Mouse (Mus musculus) c-Kit-positive CD71-negative TER-119-negative erythroid progenitor cells, embryonic 14.5 days (primary cell): ENCODE measurements at regions not wholly inside any gene's neighbourhood (a gene's known extent, or its start where the extent isn't known, plus 50 kb on each side); places are given as distances from the start of the nearest gene placed in this dataset.

Experiments
- DNase-seq: peaks from one replicate; pipeline ENCODE4 v3.0.0-alpha.2; 2013; ENCODE audit warnings: low read depth

- DNase-seq, result no peak
Measured at GRCm38 (mm10) chr4:45746451-45746850, 52.4 kb upstream of the Aldh1b1 start.

- no peak for DNase-seq
Measured at GRCm38 (mm10) chr4:45745746-45746145, 53.1 kb upstream of the Aldh1b1 start.

DNA sequence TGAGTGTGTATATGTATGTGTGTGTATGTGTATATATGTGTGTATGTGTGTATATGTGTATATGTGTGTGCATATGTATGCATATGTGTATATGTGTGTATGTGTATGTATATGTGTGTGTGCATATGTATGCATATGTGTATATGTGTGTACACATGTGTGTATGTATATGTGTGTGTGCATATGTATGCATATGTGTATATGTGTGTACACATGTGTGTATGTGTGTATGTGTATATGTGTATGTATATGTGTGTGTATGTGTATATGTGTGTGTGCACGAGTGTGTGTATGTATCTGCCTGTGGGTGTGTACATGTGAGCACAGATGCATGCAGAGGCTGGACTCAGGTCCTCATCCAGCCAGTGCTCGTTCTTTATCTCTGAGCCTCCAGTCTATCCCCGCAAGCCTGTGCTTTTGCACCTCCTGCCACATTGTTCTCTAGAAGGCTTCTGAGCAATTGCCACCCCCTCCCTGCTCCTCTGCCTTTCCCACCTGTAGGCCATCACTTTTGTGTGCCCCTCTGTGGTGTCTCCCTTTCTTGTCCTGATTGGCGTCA lies 53.9 kb upstream of the Aldh1b1 start:
- no peak for DNase-seq

DNA sequence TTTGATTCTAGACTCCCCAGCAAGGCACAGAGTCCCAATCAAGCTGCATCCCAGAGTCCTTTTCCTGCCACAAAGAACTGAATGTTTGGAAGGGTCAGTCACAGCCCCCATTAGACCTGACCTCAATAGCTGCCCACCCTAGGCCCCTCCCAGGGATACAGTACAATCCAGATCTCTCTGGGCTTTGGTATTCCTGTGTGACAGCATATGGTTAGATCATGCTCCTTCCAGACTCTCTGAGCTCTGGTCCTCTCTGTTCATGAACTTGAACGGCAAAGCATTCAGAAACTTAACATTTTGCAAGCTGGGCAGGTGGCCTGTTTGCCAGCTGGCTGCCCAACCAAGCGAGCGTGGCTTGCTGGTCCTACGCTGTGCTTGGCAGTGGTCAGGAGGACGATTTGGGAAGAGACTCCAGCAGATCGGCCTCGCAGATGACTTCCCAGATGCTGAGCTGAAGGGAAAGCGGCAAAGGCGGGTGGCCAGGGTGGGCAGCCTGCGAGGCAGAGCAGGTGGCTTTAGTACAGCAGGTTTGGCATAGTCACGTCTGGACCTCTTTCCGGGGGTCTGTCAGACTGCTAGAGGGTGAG lies 58.0 kb upstream of the Aldh1b1 start:
- no peak for DNase-seq

GRCm38 (mm10) chr4:45740319-45740718 lies 58.5 kb upstream of the Aldh1b1 start:
- DNase-seq, result no peak

- no peak for DNase-seq
Measured at GRCm38 (mm10) chr4:45739696-45740095, 59.1 kb upstream of the Aldh1b1 start.

DNA sequence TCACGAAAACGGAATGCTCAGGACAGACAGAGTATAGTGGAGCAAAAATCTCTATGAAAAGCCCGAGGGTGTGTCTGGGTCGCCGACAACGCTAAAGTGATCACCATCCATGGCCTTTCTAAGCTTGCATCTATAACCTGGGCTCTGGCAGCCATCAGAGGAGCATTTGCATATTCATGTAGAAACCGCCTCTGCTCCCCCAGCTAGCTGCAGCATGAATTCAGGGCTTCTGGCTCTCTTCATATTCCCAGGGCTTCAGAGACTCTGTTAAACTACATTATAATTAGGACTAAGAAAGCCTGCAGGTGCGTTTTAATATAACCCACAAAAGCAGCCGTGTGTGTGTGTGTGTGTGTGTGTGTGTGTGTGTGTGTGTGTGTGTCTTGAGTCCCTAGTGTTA lies 59.7 kb upstream of the Aldh1b1 start:
- no peak for DNase-seq

DNA sequence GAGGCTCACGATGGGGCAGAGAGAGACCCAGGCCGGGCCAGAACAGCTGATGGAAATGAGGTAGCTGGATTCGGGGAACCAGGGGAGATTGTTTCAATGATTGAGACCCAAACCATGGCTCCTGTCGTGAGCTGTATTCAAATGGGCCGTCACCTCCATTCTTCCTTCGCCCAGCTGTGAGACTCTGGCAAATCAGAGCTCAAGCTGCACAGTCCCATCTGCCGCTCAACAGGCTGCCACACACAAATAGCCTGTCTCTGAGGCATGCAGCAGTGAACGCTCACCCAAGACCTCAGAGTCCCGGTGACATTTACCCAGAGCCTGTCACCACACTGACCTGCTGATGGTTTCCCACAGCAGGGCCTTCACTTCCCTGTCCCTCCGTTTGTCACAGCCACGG lies 60.1 kb upstream of the Aldh1b1 start:
- DNase-seq, result no peak

- DNase-seq, result no peak
Measured at GRCm38 (mm10) chr4:45736215-45736815, 62.5 kb upstream of the Aldh1b1 start.

DNA sequence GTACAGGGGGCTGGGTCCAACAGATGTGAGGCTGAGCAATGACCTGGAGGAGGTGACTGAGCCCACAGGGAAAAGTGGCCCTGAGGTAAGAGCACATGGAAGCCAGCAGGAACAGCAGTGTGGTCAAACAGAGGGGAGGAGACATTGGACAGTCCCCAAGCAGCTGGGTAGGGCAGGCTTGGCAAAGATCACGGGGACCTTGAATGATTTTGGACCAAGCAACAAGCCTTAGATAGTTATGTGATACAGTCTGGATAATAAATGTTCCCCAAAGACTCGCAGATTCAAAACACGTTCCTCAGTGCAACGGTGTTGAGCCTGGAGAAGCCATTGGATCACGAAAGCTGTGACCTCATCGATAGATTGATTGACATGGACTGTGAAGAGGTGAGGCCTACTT lies 64.8 kb upstream of the Aldh1b1 start:
- no peak for DNase-seq

- DNase-seq, result no peak
Measured at GRCm38 (mm10) chr4:45730862-45731831, 67.7 kb upstream of the Aldh1b1 start.

- DNase-seq, result no peak
Measured at GRCm38 (mm10) chr4:45729801-45730200, 69.0 kb upstream of the Aldh1b1 start.

GRCm38 (mm10) chr4:45728825-45729224 lies 70.0 kb upstream of the Aldh1b1 start:
- no peak for DNase-seq

DNA sequence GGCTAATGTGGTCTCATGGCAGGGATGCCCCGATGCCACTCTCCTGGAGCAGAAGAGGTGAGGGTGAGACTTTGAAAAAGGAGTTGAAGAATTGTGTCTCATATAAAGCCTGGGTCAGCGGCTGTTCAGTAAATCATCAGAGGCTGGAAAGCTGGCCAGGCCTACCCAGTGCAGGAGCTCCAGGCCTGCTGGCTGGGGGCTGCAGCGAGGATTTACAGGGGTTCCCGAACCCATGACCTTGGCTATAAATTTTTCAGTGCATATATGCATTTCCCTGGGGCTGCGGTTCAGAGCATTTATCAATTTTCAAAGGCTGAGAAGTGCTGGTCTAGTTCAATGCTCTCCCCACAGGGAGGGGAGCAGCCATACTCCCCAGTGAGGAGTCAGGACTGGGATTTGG lies 70.9 kb upstream of the Aldh1b1 start:
- no peak for DNase-seq

GRCm38 (mm10) chr4:45727474-45727873 lies 71.3 kb upstream of the Aldh1b1 start:
- DNase-seq, result no peak

- no peak for DNase-seq
Measured at GRCm38 (mm10) chr4:45726783-45727182, 72.0 kb upstream of the Aldh1b1 start.

DNA sequence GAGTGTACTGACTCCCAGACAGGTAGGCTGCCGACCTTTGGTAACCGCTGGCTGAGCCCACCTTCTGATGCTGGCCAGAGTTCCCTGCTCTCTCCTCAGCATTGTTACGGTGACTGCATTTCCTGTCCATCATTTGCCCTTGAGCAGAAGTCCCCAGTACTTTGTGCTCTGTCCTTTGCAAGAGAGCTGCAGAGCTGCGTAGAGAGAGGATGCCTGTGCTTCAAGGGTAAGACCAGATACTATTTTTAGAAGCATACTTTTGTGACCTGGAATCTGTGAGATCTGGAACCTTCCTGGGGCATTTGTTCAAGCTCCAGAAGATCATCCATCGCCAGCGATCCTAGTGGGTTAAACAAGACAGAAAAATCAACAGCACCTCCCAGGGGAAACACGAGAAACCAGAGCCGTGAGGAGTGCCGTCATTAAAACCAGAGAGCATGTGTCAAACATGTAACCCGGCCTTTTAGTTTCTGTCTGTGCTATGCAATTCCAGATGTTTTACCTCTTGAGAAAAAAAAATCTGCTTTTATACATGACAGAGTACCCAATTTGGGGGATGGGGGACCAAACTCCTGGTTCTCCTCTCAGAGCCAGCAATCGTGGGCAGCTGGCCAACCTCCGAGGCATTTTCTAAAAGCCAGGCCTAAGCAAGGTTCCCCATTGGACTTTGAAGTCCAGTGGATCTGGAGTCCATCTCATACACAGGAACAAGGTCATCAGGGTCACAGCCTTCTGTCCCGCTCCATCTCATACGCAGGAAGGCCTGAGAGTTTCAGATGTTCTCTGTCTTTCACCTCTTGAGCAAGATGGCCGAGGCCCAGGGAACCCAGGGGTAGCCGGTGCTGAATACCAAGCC lies 73.5 kb upstream of the Aldh1b1 start:
- no peak for DNase-seq

GRCm38 (mm10) chr4:45720352-45720751 lies 78.5 kb upstream of the Aldh1b1 start:
- no peak for DNase-seq

- peak; percentile 16 for DNase-seq
Measured at GRCm38 (mm10) chr4:45719564-45719963, 79.3 kb upstream of the Aldh1b1 start.

DNA sequence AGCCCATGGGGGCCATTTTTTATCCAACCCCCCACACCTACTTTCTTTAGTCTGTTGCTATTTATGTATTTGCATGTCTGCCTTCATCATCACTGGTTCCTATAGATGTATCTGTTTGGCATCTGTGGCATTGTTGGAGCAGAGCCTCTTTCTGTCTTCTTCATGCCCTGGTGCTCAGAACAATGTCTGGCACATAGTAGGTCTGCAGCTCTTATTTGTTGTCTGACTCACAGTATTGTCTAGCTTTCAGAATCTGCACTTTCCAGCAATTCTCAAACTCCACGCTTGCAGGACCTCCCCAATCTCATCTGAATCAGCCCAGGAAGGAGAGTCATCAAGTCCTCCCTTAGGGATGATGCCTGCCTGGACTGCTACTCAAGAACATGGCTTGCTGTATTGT lies 82.9 kb upstream of the Aldh1b1 start:
- no peak for DNase-seq

- no peak for DNase-seq
Measured at GRCm38 (mm10) chr4:45713837-45714508, 84.8 kb upstream of the Aldh1b1 start.
